Mouse (Mus musculus) CH12.LX (cell line): Measurements from ENCODE around the gene Elk3. TPM values are rescaled to one million over a fixed set of nuclear protein-coding genes. Genes with fewer than 3 reads are reported as not detected.

ENCODE experiments used
- DNase-seq: peaks from one replicate; pipeline ENCODE4 v3.0.0-alpha.2; 2013; ENCODE audit errors: extremely low read depth
- H3K27ac ChIP-seq: 2 replicates; pipeline ENCODE4 v1.5.1; 2012; ENCODE audit warnings: low read depth, mild to moderate bottlenecking, control low read depth, moderate library complexity; ENCODE audit not compliant: insufficient read depth
- H3K27me3 ChIP-seq: replicated peaks from 2 replicates; pipeline ENCODE3; 2012; ENCODE audit warnings: inconsistent platforms
- H3K36me3 ChIP-seq, 2 experiments: replicated peaks in 1 of 2; 2 replicates each; pipeline versions ENCODE3 to v1.6.1; 2012; ENCODE audit warnings: inconsistent platforms in 1 of 2, low read length in 1 of 2, mild to moderate bottlenecking in 1 of 2, mixed read lengths in 1 of 2, moderate library complexity in 1 of 2; ENCODE audit not compliant: control insufficient read depth in 1 of 2, insufficient read depth in 1 of 2
- H3K4me1 ChIP-seq, 2 experiments: 2 replicates each; pipeline ENCODE4 v1.6.1; 2012; ENCODE audit warnings: inconsistent platforms in 1 of 2, moderate library complexity in 1 of 2; ENCODE audit not compliant: insufficient read depth in 2 of 2, control insufficient read depth in 1 of 2
- H3K4me2 ChIP-seq: 2 replicates; pipeline ENCODE4 v1.6.1; 2012; ENCODE audit warnings: low read depth, mild to moderate bottlenecking, control low read depth; ENCODE audit not compliant: poor library complexity, insufficient read depth, severe bottlenecking
- H3K4me3 ChIP-seq, 3 experiments: fragments of 150-350 bp in 1 of 3; sonication (generic) in 1 of 3; replicated peaks in 1 of 3; 2 replicates each; pipeline versions ENCODE3 to v1.5.1; 2011 to 2012; ENCODE audit warnings: low read depth in 2 of 3, low read length in 2 of 3, mild to moderate bottlenecking in 2 of 3, moderate library complexity in 2 of 3, control low read depth in 1 of 3, improper control_type of control experiment in 1 of 3, inconsistent platforms in 1 of 3, mixed read lengths in 1 of 3; ENCODE audit not compliant: poor library complexity in 1 of 3
- H3K79me2 ChIP-seq: replicated peaks from 2 replicates; pipeline ENCODE4 v1.6.1; 2012; ENCODE audit warnings: mild to moderate bottlenecking, moderate library complexity; ENCODE audit not compliant: control insufficient read depth, poor library complexity, insufficient read depth, severe bottlenecking; ENCODE audit errors: extremely low read depth
- H3K9ac ChIP-seq: 2 replicates; pipeline ENCODE4 v1.6.1; 2012; ENCODE audit warnings: low read depth, mild to moderate bottlenecking, control low read depth, moderate library complexity; ENCODE audit not compliant: insufficient read depth
- H3K9me3 ChIP-seq: replicated peaks from 2 replicates; pipeline ENCODE3; 2012; ENCODE audit warnings: low read length, inconsistent platforms, mixed read lengths
- BHLHE40 ChIP-seq: IDR thresholded peaks from 2 replicates; pipeline ENCODE4 v1.6.1; 2011; ENCODE audit warnings: mild to moderate bottlenecking, low read depth, low read length, improper control_type of control experiment
- CHD2 ChIP-seq: IDR thresholded peaks from 2 replicates; pipeline ENCODE4 v1.6.1; 2011; ENCODE audit warnings: low read length, improper control_type of control experiment
- CTCF ChIP-seq, 2 experiments: IDR thresholded peaks in 1 of 2; conservative IDR thresholded peaks in 1 of 2; 2 replicates each; pipeline ENCODE4 v1.5.1; 2011 to 2012; ENCODE audit warnings: low read depth in 2 of 2, low read length in 2 of 2, improper control_type of control experiment in 1 of 2, inconsistent platforms in 1 of 2, mild to moderate bottlenecking in 1 of 2, moderate library complexity in 1 of 2
- E2F4 ChIP-seq: IDR thresholded peaks from 2 replicates; pipeline ENCODE4 v1.6.1; 2011; ENCODE audit warnings: low read depth, low read length, improper control_type of control experiment; ENCODE audit not compliant: insufficient replicate concordance
- EP300 ChIP-seq: IDR thresholded peaks from 2 replicates; pipeline ENCODE4 v1.6.1; 2011; ENCODE audit warnings: low read length, improper control_type of control experiment
- ETS1 ChIP-seq: conservative IDR thresholded peaks from 2 replicates; pipeline ENCODE4 v1.6.1; 2012; ENCODE audit warnings: low read depth, mild to moderate bottlenecking, inconsistent platforms, low read length, improper control_type of control experiment, moderate library complexity
- GABPA ChIP-seq: IDR thresholded peaks from 2 replicates; pipeline ENCODE4 v1.6.1; 2012; ENCODE audit warnings: low read depth, low read length, improper control_type of control experiment, inconsistent platforms; ENCODE audit not compliant: insufficient replicate concordance
- HCFC1 ChIP-seq: IDR thresholded peaks from 2 replicates; pipeline ENCODE4 v1.6.1; 2012; ENCODE audit warnings: low read depth, mild to moderate bottlenecking, inconsistent platforms, low read length, improper control_type of control experiment
- IRF4 ChIP-seq: IDR thresholded peaks from 2 replicates; pipeline ENCODE4 v1.6.1; 2014; ENCODE audit warnings: low read depth, mild to moderate bottlenecking, inconsistent platforms, low read length, improper control_type of control experiment
- JUN ChIP-seq: IDR thresholded peaks from 2 replicates; pipeline ENCODE4 v1.6.1; 2011; ENCODE audit warnings: low read depth, mild to moderate bottlenecking, low read length, improper control_type of control experiment, moderate library complexity; ENCODE audit not compliant: insufficient read depth
- JUND ChIP-seq: conservative IDR thresholded peaks from 2 replicates; pipeline ENCODE4 v1.6.1; 2011; ENCODE audit warnings: low read depth, low read length, improper control_type of control experiment
- KAT2A ChIP-seq: IDR thresholded peaks from 2 replicates; pipeline ENCODE4 v1.6.1; 2012; ENCODE audit warnings: low read length, improper control_type of control experiment, inconsistent platforms; ENCODE audit not compliant: insufficient replicate concordance
- MAFK ChIP-seq: IDR thresholded peaks from 2 replicates; pipeline ENCODE4 v1.6.1; 2011; ENCODE audit warnings: low read length, improper control_type of control experiment; ENCODE audit not compliant: insufficient replicate concordance
- MAX ChIP-seq: IDR thresholded peaks from 2 replicates; pipeline ENCODE4 v1.6.1; 2011; ENCODE audit warnings: low read length, improper control_type of control experiment
- MAZ ChIP-seq: IDR thresholded peaks from 2 replicates; pipeline ENCODE4 v1.6.1; 2012; ENCODE audit warnings: low read depth, mild to moderate bottlenecking, inconsistent platforms, low read length, improper control_type of control experiment, moderate library complexity
- MXI1 ChIP-seq: IDR thresholded peaks from 2 replicates; pipeline ENCODE4 v1.6.1; 2011; ENCODE audit warnings: mild to moderate bottlenecking, low read depth, low read length, improper control_type of control experiment
- MYC ChIP-seq: IDR thresholded peaks from 2 replicates; pipeline ENCODE4 v1.6.1; 2011; ENCODE audit warnings: low read depth, mild to moderate bottlenecking, improper control_type of control experiment, low read length
- NELFE ChIP-seq: IDR thresholded peaks from 2 replicates; pipeline ENCODE4 v1.6.1; 2011; ENCODE audit warnings: low read depth, low read length, improper control_type of control experiment
- NRF1 ChIP-seq: IDR thresholded peaks from 2 replicates; pipeline ENCODE4 v1.6.1; 2014; ENCODE audit warnings: low read depth, mild to moderate bottlenecking, inconsistent platforms, low read length, improper control_type of control experiment, moderate library complexity
- PAX5 ChIP-seq: IDR thresholded peaks from 2 replicates; pipeline ENCODE4 v1.6.1; 2012; ENCODE audit warnings: low read length, inconsistent platforms, mixed read lengths
- POLR2AphosphoS2 ChIP-seq: IDR thresholded peaks from 2 replicates; pipeline ENCODE4 v1.6.1; 2011; ENCODE audit warnings: low read depth, low read length, improper control_type of control experiment
- RAD21 ChIP-seq: IDR thresholded peaks from 2 replicates; pipeline ENCODE4 v1.6.1; 2011; ENCODE audit warnings: low read depth, mild to moderate bottlenecking, low read length, improper control_type of control experiment, moderate library complexity
- RCOR1 ChIP-seq: conservative IDR thresholded peaks from 2 replicates; pipeline ENCODE4 v1.6.1; 2012; ENCODE audit warnings: low read depth, mild to moderate bottlenecking, inconsistent platforms, low read length, improper control_type of control experiment
- SIN3A ChIP-seq: IDR thresholded peaks from 2 replicates; pipeline ENCODE4 v1.6.1; 2012; ENCODE audit warnings: low read length, improper control_type of control experiment, inconsistent platforms
- SMC3 ChIP-seq: IDR thresholded peaks from 2 replicates; pipeline ENCODE4 v1.6.1; 2011; ENCODE audit warnings: low read depth, low read length, improper control_type of control experiment
- TBP ChIP-seq: conservative IDR thresholded peaks from 2 replicates; pipeline ENCODE4 v1.6.1; 2011; ENCODE audit warnings: low read depth, low read length, improper control_type of control experiment
- TCF12 ChIP-seq: IDR thresholded peaks from 2 replicates; pipeline ENCODE4 v1.6.1; 2014; ENCODE audit warnings: low read depth, mild to moderate bottlenecking, inconsistent platforms, low read length, improper control_type of control experiment
- USF2 ChIP-seq: conservative IDR thresholded peaks from 2 replicates; pipeline ENCODE4 v1.6.1; 2011; ENCODE audit warnings: low read depth, low read length, improper control_type of control experiment
- ZC3H11A ChIP-seq: IDR thresholded peaks from 2 replicates; pipeline ENCODE4 v1.6.1; 2012; ENCODE audit warnings: low read depth, mild to moderate bottlenecking, inconsistent platforms, low read length, improper control_type of control experiment
- ZKSCAN1 ChIP-seq: IDR thresholded peaks from 2 replicates; pipeline ENCODE4 v1.6.1; 2012; ENCODE audit warnings: low read depth, inconsistent platforms, low read length, improper control_type of control experiment, borderline replicate concordance
- ZMIZ1 ChIP-seq: IDR thresholded peaks from 2 replicates; pipeline ENCODE4 v1.6.1; 2012; ENCODE audit warnings: low read depth, mild to moderate bottlenecking, inconsistent platforms, low read length, improper control_type of control experiment
- dilution Hi-C: fragments of 300-500 bp; cut with MboI; formaldehyde crosslinking; loops from 2 replicates; pipeline ENCODE4 v1.14.3; 2020; ENCODE audit warnings: low sequenced_read_pairs; ENCODE audit not compliant: extremely low pct_unique_long_range_greater_than_20kb, extremely low pct_ligation_motif_present
- in situ Hi-C: fragments of 300-500 bp; cut with MboI; formaldehyde crosslinking; loops from 3 replicates; pipeline ENCODE4 v1.14.3; 2019; ENCODE audit warnings: low sequenced_read_pairs, low pct_ligation_motif_present, low pct_unique_long_range_greater_than_20kb, mixed read lengths
- polyA plus RNA-seq: library from polyadenylated mRNA; unstranded; fragments of >175 nt; gene quantifications from 2 replicates; pipeline ENCODE4 v1.2.1, GENCODE M21; 2012; ENCODE audit warnings: low read depth; ENCODE audit not compliant: insufficient read length
- total RNA-seq, 2 experiments: library from RNA; depleted of rRNA; stranded (reverse); fragments of 300-350 nt in 1 of 2; fragments of >200 nt in 1 of 2; gene quantifications; 2 replicates each; pipeline ENCODE4 v1.2.3; 2012 to 2014

The Elk3 gene
- total and polyA plus RNA-seq, 3 experiments = 20.1 to 37.0 (median 25.8) TPM

DNA sequence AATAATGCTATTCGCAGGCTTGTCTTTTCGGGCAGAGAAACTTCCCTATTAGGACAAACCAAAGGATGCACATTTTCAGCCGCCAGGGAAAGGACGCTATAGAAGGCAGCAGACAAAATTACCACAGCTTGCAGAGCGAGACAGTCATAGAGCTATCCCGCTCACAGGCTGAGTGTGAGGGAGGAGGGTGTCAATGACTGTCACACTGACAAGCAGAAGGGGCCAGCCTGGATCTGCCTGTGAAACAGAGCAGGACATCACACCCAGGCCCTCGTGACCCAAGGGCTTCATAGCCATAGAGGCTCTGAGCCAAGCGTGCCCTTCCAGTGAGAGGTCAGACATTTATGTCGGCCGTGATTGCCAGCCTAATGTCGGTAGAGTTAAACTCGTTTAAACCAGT lies 30.3 kb downstream of the Elk3 start:
- no peak overlapping the region for H3K27ac ChIP-seq
- H3K4me1 ChIP-seq = peaks cover 5 to 30% of the 10 kb centered on the region in 2 experiments
- H3K36me3 ChIP-seq = peaks cover 53 to 85% of the 10 kb centered on the region in 2 experiments
- H3K9ac ChIP-seq = no peak overlapping the region
- H3K79me2 ChIP-seq = peaks cover 5% of the 10 kb centered on the region
- no peak overlapping the region for H3K4me3 ChIP-seq
- H3K4me2 ChIP-seq = no peak overlapping the region
- no peak for DNase-seq
- dilution Hi-C loops (no loop called here), in situ Hi-C loops (loop anchor here (10.0 to 25.0 kb wide), 3 partner anchors 118 to 282 kb away; partner anchors contain the start of gene Cdk17)
- no peaks in the 10 kb centered on the region for H3K27me3 ChIP-seq
- TF ChIP-seq BHLHE40 (no peak), MYC (no peak), SMC3 (no peak), MAFK (no peak), JUND (no peak), POLR2AphosphoS2 (no peak), ETS1 (no peak), E2F4 (no peak), GABPA (no peak), CHD2 (no peak), PAX5 (no peak), USF2 (no peak), RAD21 (no peak), KAT2A (no peak), ZMIZ1 (no peak), NRF1 (no peak), EP300 (no peak), TCF12 (no peak)
- H3K9me3 ChIP-seq = no peaks in the 10 kb centered on the region

DNA sequence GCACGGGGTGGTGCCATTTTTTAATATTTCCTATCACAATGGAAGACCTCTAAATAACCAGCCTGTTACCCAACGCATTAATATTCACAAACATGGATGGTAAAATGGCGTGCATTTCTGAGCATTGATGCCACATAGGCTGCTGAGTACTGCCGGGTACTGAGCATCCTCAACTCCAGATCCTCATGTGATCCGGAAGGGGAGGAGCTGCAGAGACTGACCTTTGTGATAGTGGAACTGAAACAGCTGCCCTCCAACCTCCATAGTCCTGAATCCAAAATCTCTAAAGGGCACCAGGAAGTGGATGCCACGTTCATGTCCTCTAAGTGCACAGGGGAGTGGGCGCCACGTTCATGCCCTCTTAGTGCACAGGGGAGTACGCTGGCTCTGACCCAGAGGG lies 31.9 kb downstream of the Elk3 start:
- TF ChIP-seq POLR2AphosphoS2 = no peak
- TF ChIP-seq NELFE = no peak
- TF ChIP-seq TBP = no peak
- no peak for TF ChIP-seq TCF12
- no peak for TF ChIP-seq ETS1
- TF ChIP-seq IRF4 = no peak
- no peak for TF ChIP-seq MXI1
- no peak for TF ChIP-seq HCFC1
- TF ChIP-seq JUN = no peak
- TF ChIP-seq ZKSCAN1 = no peak
- TF ChIP-seq MYC = no peak
- TF ChIP-seq ZC3H11A = no peak
- no peak for TF ChIP-seq RAD21
- TF ChIP-seq CTCF (conservative IDR thresholded peaks at IDR 0.05 in 1 of 2, IDR thresholded peaks at IDR 0.05 in 1 of 2; ENCODE audit: low read depth in 2 of 2, low read length in 2 of 2) = no peak
- no peak for TF ChIP-seq JUND
- TF ChIP-seq MAZ = no peak
- no peak for TF ChIP-seq MAX
- no peak for TF ChIP-seq SIN3A
- no peak for TF ChIP-seq RCOR1
- TF ChIP-seq, all 38 proteins: peak for 0
- no peak overlapping the region for H3K4me2 ChIP-seq
- H3K9me3 ChIP-seq = no peaks in the 10 kb centered on the region
- peaks cover 19 to 46% of the 10 kb centered on the region in 2 experiments for H3K4me1 ChIP-seq
- peaks cover 5% of the 10 kb centered on the region for H3K79me2 ChIP-seq
- H3K9ac ChIP-seq = no peak overlapping the region
- H3K27ac ChIP-seq = no peak overlapping the region
- peaks cover 48 to 75% of the 10 kb centered on the region in 2 experiments for H3K36me3 ChIP-seq
- in situ Hi-C loops (loop anchor here (25.0 kb wide), 2 partner anchors 117 to 283 kb away; partner anchors contain the start of gene Cdk17), dilution Hi-C loops (no loop called here)
- no peak for DNase-seq
- no peaks in the 10 kb centered on the region for H3K27me3 ChIP-seq
- no peak overlapping the region for H3K4me3 ChIP-seq
